Mouse (Mus musculus): ENCODE results near the gene Cdk1.
A peak's percentile ranks its signal among the peaks of the same experiment; 100 is the strongest.

Gene Cdk1

GRCm38 (mm10) chr10:69348206-69348605 lies 4.5 kb downstream of the Cdk1 start:
- DNase-seq (ENCODE audit: low read depth, low spot score) = no peak

- no peak for DNase-seq (ENCODE audit: low read depth, low spot score)
These were observed 10.4 kb downstream of the Cdk1 start for GRCm38 (mm10) chr10:69342328-69342727.

- DNase-seq (ENCODE audit: low read depth, low spot score) = no peak
These were observed 11.0 kb downstream of the Cdk1 start for GRCm38 (mm10) chr10:69341570-69342227.

- DNase-seq (ENCODE audit: low read depth, low spot score) = peak; percentile 34
These were observed 12.7 kb downstream of the Cdk1 start for GRCm38 (mm10) chr10:69340001-69340400.

GRCm38 (mm10) chr10:69336219-69336618 lies 16.5 kb downstream of the Cdk1 start:
- no peak for DNase-seq (ENCODE audit: low read depth, low spot score)

- peak; percentile 84 for DNase-seq (ENCODE audit: low read depth, low spot score)
These were observed 17.1 kb downstream of the Cdk1 start for GRCm38 (mm10) chr10:69335611-69336010.

GRCm38 (mm10) chr10:69335195-69335536 lies 17.6 kb downstream of the Cdk1 start:
- no peak for DNase-seq (ENCODE audit: low read depth, low spot score)

GRCm38 (mm10) chr10:69334271-69335194 lies 18.2 kb downstream of the Cdk1 start:
- DNase-seq (ENCODE audit: low read depth, low spot score) = no peak

GRCm38 (mm10) chr10:69333212-69333611 lies 19.5 kb downstream of the Cdk1 start:
- no peak for DNase-seq (ENCODE audit: low read depth, low spot score)

- DNase-seq (ENCODE audit: low read depth, low spot score) = no peak
These were observed 21.5 kb downstream of the Cdk1 start for GRCm38 (mm10) chr10:69331231-69331630.

GRCm38 (mm10) chr10:69328656-69329046 lies 24.1 kb downstream of the Cdk1 start:
- no peak for DNase-seq (ENCODE audit: low read depth, low spot score)

GRCm38 (mm10) chr10:69328029-69328655 lies 24.6 kb downstream of the Cdk1 start:
- DNase-seq (ENCODE audit: low read depth, low spot score) = peak; percentile 71

- peak; percentile 91 for DNase-seq (ENCODE audit: low read depth, low spot score)
These were observed 25.4 kb downstream of the Cdk1 start for GRCm38 (mm10) chr10:69327362-69327761.

- no peak for DNase-seq (ENCODE audit: low read depth, low spot score)
These were observed 26.3 kb downstream of the Cdk1 start for GRCm38 (mm10) chr10:69326433-69326832.

- peak; percentile 89 for DNase-seq (ENCODE audit: low read depth, low spot score)
These were observed 27.9 kb downstream of the Cdk1 start for GRCm38 (mm10) chr10:69324816-69325215.

- DNase-seq (ENCODE audit: low read depth, low spot score) = peak; percentile 85
These were observed 28.8 kb downstream of the Cdk1 start for GRCm38 (mm10) chr10:69323986-69324385.

GRCm38 (mm10) chr10:69321519-69322035 lies 31.2 kb downstream of the Cdk1 start:
- DNase-seq (ENCODE audit: low read depth, low spot score) = no peak

- peak; percentile 86 for DNase-seq (ENCODE audit: low read depth, low spot score)
These were observed 31.8 kb downstream of the Cdk1 start for GRCm38 (mm10) chr10:69320667-69321518.

- DNase-seq (ENCODE audit: low read depth, low spot score) = peak; percentile 94
These were observed 34.2 kb downstream of the Cdk1 start for GRCm38 (mm10) chr10:69318514-69318913.

- DNase-seq (ENCODE audit: low read depth, low spot score) = no peak
These were observed 38.8 kb downstream of the Cdk1 start for GRCm38 (mm10) chr10:69313944-69314343.

GRCm38 (mm10) chr10:69311867-69312266 lies 40.9 kb downstream of the Cdk1 start:
- peak; percentile 92 for DNase-seq (ENCODE audit: low read depth, low spot score)

Measured in R1 (cell line).